Mouse (Mus musculus) MEL (cell line): ENCODE measurements around the gene Hist1h2ad. TPM values are rescaled to one million over a fixed set of nuclear protein-coding genes. Genes with fewer than 3 reads are reported as not detected.
A peak's percentile ranks its signal among the peaks of the same experiment; 100 is the strongest.
"Not testable (repeated sequence)": the region's sequence is repeated elsewhere in the genome, so short reads cannot be mapped to it uniquely, and the experiment has no call there.

ENCODE experiments used
- DNase-seq: peaks from one replicate; pipeline ENCODE4 v3.0.0; 2011; ENCODE audit warnings: low read depth, low spot score
- H3K27ac ChIP-seq: 2 replicates; pipeline ENCODE4 v1.5.1; 2012; ENCODE audit warnings: low read depth, mild to moderate bottlenecking, control low read depth, low read length, moderate library complexity; ENCODE audit not compliant: control insufficient read depth
- H3K27me3 ChIP-seq, 2 experiments: fragments of 150-350 bp in 1 of 2; sonication (generic) in 1 of 2; 2 replicates each; pipeline ENCODE4 v1.6.1; 2012; ENCODE audit warnings: low read length in 2 of 2, mild to moderate bottlenecking in 2 of 2, improper control_type of control experiment in 1 of 2, moderate library complexity in 1 of 2; ENCODE audit not compliant: insufficient read depth in 2 of 2, control insufficient read depth in 1 of 2
- H3K36me3 ChIP-seq, 2 experiments: 2 replicates each; pipeline ENCODE4 v1.6.1; 2012 to 2014; ENCODE audit warnings: low read length in 2 of 2, improper control_type of control experiment in 1 of 2, inconsistent platforms in 1 of 2, mild to moderate bottlenecking in 1 of 2; ENCODE audit not compliant: insufficient read depth in 2 of 2, control insufficient read depth in 1 of 2
- H3K4me1 ChIP-seq, 2 experiments: fragments of 150-350 bp in 1 of 2; sonication (generic) in 1 of 2; 2 replicates each; pipeline ENCODE4 v1.6.1; 2012; ENCODE audit warnings: low read length in 2 of 2, improper control_type of control experiment in 1 of 2, mild to moderate bottlenecking in 1 of 2; ENCODE audit not compliant: insufficient read depth in 2 of 2, control insufficient read depth in 1 of 2
- H3K4me3 ChIP-seq, 2 experiments: fragments of 150-350 bp in 1 of 2; sonication (generic) in 1 of 2; 2 replicates each; pipeline ENCODE4 v1.5.1; 2012; ENCODE audit warnings: low read depth in 2 of 2, low read length in 2 of 2, mild to moderate bottlenecking in 2 of 2, moderate library complexity in 2 of 2, control low read depth in 1 of 2, improper control_type of control experiment in 1 of 2; ENCODE audit not compliant: control insufficient read depth in 1 of 2, insufficient read depth in 1 of 2
- H3K79me2 ChIP-seq: 2 replicates; pipeline ENCODE4 v1.6.1; 2012; ENCODE audit warnings: mild to moderate bottlenecking, low read length, moderate library complexity; ENCODE audit not compliant: control insufficient read depth, poor library complexity, insufficient read depth
- H3K9ac ChIP-seq: 2 replicates; pipeline ENCODE4 v1.6.1; 2012; ENCODE audit warnings: low read depth, mild to moderate bottlenecking, control low read depth, low read length, moderate library complexity; ENCODE audit not compliant: control insufficient read depth, poor library complexity, severe bottlenecking
- H3K9me3 ChIP-seq: fragments of 150-350 bp; sonication (generic); replicated peaks from 2 replicates; pipeline ENCODE4 v1.6.1; 2012; ENCODE audit warnings: mild to moderate bottlenecking, low read length, improper control_type of control experiment, moderate library complexity; ENCODE audit not compliant: insufficient read depth
- BHLHE40 ChIP-seq: IDR thresholded peaks from 2 replicates; pipeline ENCODE4 v1.6.1; 2012; ENCODE audit warnings: low read depth, mild to moderate bottlenecking, inconsistent platforms, low read length, improper control_type of control experiment, borderline replicate concordance
- CHD1 ChIP-seq: IDR thresholded peaks from 2 replicates; pipeline ENCODE4 v1.6.1; 2012; ENCODE audit warnings: low read depth, mild to moderate bottlenecking, inconsistent platforms, low read length, improper control_type of control experiment
- CTCF ChIP-seq, 3 experiments: IDR thresholded peaks in 2 of 3; conservative IDR thresholded peaks in 1 of 3; 2 replicates each; pipeline ENCODE4 v1.5.1; 2011 to 2012; ENCODE audit warnings: low read length in 3 of 3, low read depth in 2 of 3, mild to moderate bottlenecking in 2 of 3, improper control_type of control experiment in 1 of 3, inconsistent platforms in 1 of 3, mixed read lengths in 1 of 3, moderate library complexity in 1 of 3; ENCODE audit not compliant: control insufficient read depth in 1 of 3, insufficient read depth in 1 of 3, poor library complexity in 1 of 3, severe bottlenecking in 1 of 3
- ELF1 ChIP-seq: IDR thresholded peaks from 2 replicates; pipeline ENCODE4 v1.6.1; 2014; ENCODE audit warnings: low read depth, mild to moderate bottlenecking, inconsistent platforms, low read length, improper control_type of control experiment, moderate library complexity
- ETS1 ChIP-seq: IDR thresholded peaks from 2 replicates; pipeline ENCODE4 v1.6.1; 2012; ENCODE audit warnings: low read depth, mild to moderate bottlenecking, inconsistent platforms, low read length, improper control_type of control experiment, moderate library complexity
- GATA1 ChIP-seq: IDR thresholded peaks from 2 replicates; pipeline ENCODE4 v1.6.1; 2011; ENCODE audit warnings: low read depth, low read length, improper control_type of control experiment
- MAZ ChIP-seq: IDR thresholded peaks from 2 replicates; pipeline ENCODE4 v1.6.1; 2012; ENCODE audit warnings: low read depth, mild to moderate bottlenecking, inconsistent platforms, low read length, improper control_type of control experiment
- MEF2A ChIP-seq: IDR thresholded peaks from 2 replicates; pipeline ENCODE4 v1.6.1; 2014; ENCODE audit warnings: low read depth, mild to moderate bottlenecking, inconsistent platforms, low read length, improper control_type of control experiment; ENCODE audit not compliant: poor library complexity, insufficient replicate concordance, severe bottlenecking; ENCODE audit errors: extremely low read depth
- POLR2A ChIP-seq, 2 experiments: IDR thresholded peaks; 2 replicates each; pipeline ENCODE4 v1.6.1; 2011 to 2012; ENCODE audit warnings: low read length in 2 of 2, mild to moderate bottlenecking in 2 of 2, control low read depth in 1 of 2, improper control_type of control experiment in 1 of 2, low read depth in 1 of 2, moderate library complexity in 1 of 2; ENCODE audit not compliant: control insufficient read depth in 1 of 2, insufficient read depth in 1 of 2, poor library complexity in 1 of 2
- POLR2AphosphoS5 ChIP-seq: IDR thresholded peaks from 2 replicates; pipeline ENCODE4 v1.6.1; 2012; ENCODE audit warnings: low read depth, borderline replicate concordance, mild to moderate bottlenecking, inconsistent platforms, low read length, moderate library complexity, mixed read lengths
- RCOR1 ChIP-seq: IDR thresholded peaks from 2 replicates; pipeline ENCODE4 v1.6.1; 2012; ENCODE audit warnings: low read depth, mild to moderate bottlenecking, inconsistent platforms, low read length, improper control_type of control experiment
- SMC3 ChIP-seq: IDR thresholded peaks from 2 replicates; pipeline ENCODE4 v1.6.1; 2011; ENCODE audit warnings: low read depth, low read length, improper control_type of control experiment
- TAL1 ChIP-seq: IDR thresholded peaks from 2 replicates; pipeline ENCODE4 v1.6.1; 2012; ENCODE audit warnings: mild to moderate bottlenecking, inconsistent platforms, low read length, moderate library complexity, mixed read lengths
- TBP ChIP-seq: IDR thresholded peaks from 2 replicates; pipeline ENCODE4 v1.8.0; 2011; ENCODE audit warnings: low read depth, low read length, improper control_type of control experiment
- UBTF ChIP-seq: IDR thresholded peaks from 2 replicates; pipeline ENCODE4 v1.6.1; 2012; ENCODE audit warnings: low read depth, mild to moderate bottlenecking, inconsistent platforms, low read length, improper control_type of control experiment, moderate library complexity, borderline replicate concordance; ENCODE audit not compliant: insufficient read depth
- ZKSCAN1 ChIP-seq: IDR thresholded peaks from 2 replicates; pipeline ENCODE4 v1.6.1; 2012; ENCODE audit warnings: low read depth, mild to moderate bottlenecking, inconsistent platforms, low read length, improper control_type of control experiment, moderate library complexity
- ZMIZ1 ChIP-seq: IDR thresholded peaks from 2 replicates; pipeline ENCODE4 v1.6.1; 2012; ENCODE audit warnings: low read depth, mild to moderate bottlenecking, inconsistent platforms, low read length, improper control_type of control experiment, moderate library complexity
- ZNF384 ChIP-seq: IDR thresholded peaks from 2 replicates; pipeline ENCODE4 v1.6.1; 2012; ENCODE audit warnings: low read depth, mild to moderate bottlenecking, inconsistent platforms, low read length, improper control_type of control experiment
- polyA plus RNA-seq, 2 experiments: library from polyadenylated mRNA; stranded (reverse) in 1 of 2; unstranded in 1 of 2; fragments of >175 nt in 1 of 2; fragments of >200 nt in 1 of 2; gene quantifications; 2 replicates each; pipeline versions ENCODE4 v1.2.1 to v1.2.4; 2012; ENCODE audit warnings: low replicate concordance in 2 of 2, low read depth in 1 of 2; ENCODE audit not compliant: insufficient read length in 2 of 2, insufficient read depth in 1 of 2, missing spikeins in 1 of 2
- total RNA-seq: library from RNA; depleted of rRNA; stranded (reverse); fragments of 300-350 nt; gene quantifications from 2 replicates; pipeline ENCODE4 v1.2.3, GENCODE M21; 2012; rRNA removed

Gene Hist1h2ad
- total RNA-seq, result 924 and 1,082 TPM in 2 replicates
- polyA plus RNA-seq, result under 1 TPM in 1 of 2 experiments, not detected in 1; 0.14 TPM

GRCm38 (mm10) chr13:23573898-23574524 lies at the start of gene Hist1h2ad, which contains the start of gene Hist1h2bf:
Gene Hist1h2ad, plus strand, starts transcription at chr13:23574381.
Gene Hist1h2bf, minus strand, starts transcription at chr13:23574196.
- peak in 1 of 2 experiments; percentile 79; a peak in 3 of 4 replicates for TF ChIP-seq POLR2A (IDR thresholded peaks at IDR 0.05; ENCODE audit: control insufficient read depth in 1 of 2, insufficient read depth in 1 of 2, low read depth in 1 of 2, low read length in 2 of 2, poor library complexity in 1 of 2)
- peak; percentile 52; the same call in 1 of the 2 replicates for TF ChIP-seq POLR2AphosphoS5
- TF ChIP-seq TBP, result peak; percentile 98
- 0 out of 2 replicates have a peak, but pooled peaks have one; percentile 51 for TF ChIP-seq UBTF
- not testable (repeated sequence) for H3K27me3 ChIP-seq, H3K9me3 ChIP-seq, H3K4me1 ChIP-seq, H3K79me2 ChIP-seq
- Histone ChIP-seq H3K4me3 (peak within 1 kb of the TSS; percentile 14 to 58), H3K9ac (peak within 1 kb of the TSS; percentile 99), H3K36me3 (peaks cover 0 to 28% of the 10 kb centered on the region in 2 experiments; a peak in 2 of 4 replicates), H3K27ac (peak within 1 kb of the TSS; percentile 98)
- DNase-seq, result peak; percentile 99

- peaks cover 0 to 28% of the 10 kb centered on the region in 2 experiments; a peak in 2 of 4 replicates for H3K36me3 ChIP-seq
- no peak overlapping the region for H3K27ac ChIP-seq
- H3K4me3 ChIP-seq, result peak overlapping the region; percentile 24 to 49
- no peak for TF ChIP-seq POLR2AphosphoS5
- TF ChIP-seq GATA1, result peak; percentile 66
- TF ChIP-seq ELF1, result no peak
- no peak for TF ChIP-seq ZMIZ1
- TF ChIP-seq TAL1, result no peak
- TF ChIP-seq MEF2A, result no peak
- TF ChIP-seq BHLHE40, result no peak
- no peak for TF ChIP-seq SMC3
- TF ChIP-seq ETS1, result no peak
- no peak for TF ChIP-seq ZNF384
- TF ChIP-seq RCOR1, result no peak
- peak in 2 of 3 experiments; percentile 88 to 93; a peak in 4 of 6 replicates for TF ChIP-seq CTCF (IDR thresholded peaks at IDR 0.05 in 2 of 3, conservative IDR thresholded peaks at IDR 0.05 in 1 of 3; ENCODE audit: control insufficient read depth in 1 of 3, insufficient read depth in 1 of 3, low read depth in 2 of 3, low read length in 3 of 3, poor library complexity in 1 of 3, severe bottlenecking in 1 of 3)
- no peak for TF ChIP-seq MAZ
- TF ChIP-seq TBP, result peak; percentile 73
- no peak for TF ChIP-seq CHD1
- TF ChIP-seq ZKSCAN1, result no peak
- H3K9ac ChIP-seq, result peak overlapping the region; percentile 39
- no peaks in the 10 kb centered on the region for H3K9me3 ChIP-seq
- H3K4me1 ChIP-seq, result peaks cover 6 to 13% of the 10 kb centered on the region in 2 experiments
- H3K27me3 ChIP-seq, result no peaks in the 10 kb centered on the region
- DNase-seq, result peak; percentile 94
- no peaks in the 10 kb centered on the region for H3K79me2 ChIP-seq
Measured at GRCm38 (mm10) chr13:23524654-23525053, 49.5 kb upstream of the Hist1h2ad start.
